Mouse (Mus musculus) adipocyte (in vitro differentiated cells): ENCODE measurements around the gene Pdhb.

Source experiments
- DNase-seq: peaks from one replicate; pipeline ENCODE4 v3.0.0-alpha.2; 2016; ENCODE audit warnings: low spot score

Pdhb gene

DNA sequence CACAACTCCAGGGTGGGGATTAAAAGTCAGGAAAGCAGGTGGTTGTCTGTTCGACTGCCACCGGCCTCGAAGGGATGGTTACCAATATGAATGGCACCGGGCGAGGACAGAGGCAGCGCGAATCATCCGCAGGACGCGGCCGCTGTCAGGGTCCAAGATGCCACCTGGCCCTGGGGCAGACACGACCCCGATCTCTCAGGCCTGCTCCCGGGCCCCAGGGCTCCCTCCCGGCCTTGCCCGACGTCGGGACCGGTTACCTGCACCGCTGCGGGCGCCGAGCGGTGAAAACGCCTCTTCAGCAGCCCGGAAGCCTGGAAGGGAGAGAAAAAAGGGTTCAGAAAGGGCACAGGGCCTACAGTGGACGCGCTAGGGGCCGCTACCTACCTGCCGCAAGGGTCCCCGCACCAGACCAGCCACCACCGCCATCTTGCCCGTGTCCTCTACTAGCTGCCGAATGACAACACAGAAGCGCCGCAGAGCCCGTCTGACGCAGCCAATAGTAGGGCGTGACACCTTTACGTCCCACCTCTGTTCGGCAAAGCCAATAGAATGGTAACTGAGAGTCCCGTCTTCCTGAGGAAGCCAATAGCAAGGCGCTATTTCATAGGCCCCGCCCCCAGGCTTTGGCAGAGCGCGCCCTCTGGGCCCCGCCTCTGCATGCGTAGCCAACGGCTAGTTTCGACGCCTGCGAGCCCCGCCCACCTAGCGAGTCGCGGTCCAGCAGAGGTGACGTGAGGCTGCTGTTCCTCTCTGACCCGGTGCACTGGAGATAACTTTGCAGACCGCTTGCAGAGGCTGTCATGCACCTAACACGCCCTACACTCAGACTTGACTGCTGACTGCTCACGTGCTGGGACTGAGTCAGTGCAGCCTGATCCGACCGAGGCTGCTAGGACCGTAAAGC lies at the start of gene Pdhb:
TSS of gene Pdhb (minus strand) at position 519 of the 904 bp plus-strand sequence.
- DNase-seq = peak; percentile 97

- no peak for DNase-seq
Measured at GRCm38 (mm10) chr14:8222561-8222960, 49.7 kb upstream of the Pdhb start.

- DNase-seq = no peak
Measured at GRCm38 (mm10) chr14:8220912-8221311, 48.1 kb upstream of the Pdhb start.

GRCm38 (mm10) chr14:8220306-8220705 lies 47.5 kb upstream of the Pdhb start:
- DNase-seq = no peak

DNA sequence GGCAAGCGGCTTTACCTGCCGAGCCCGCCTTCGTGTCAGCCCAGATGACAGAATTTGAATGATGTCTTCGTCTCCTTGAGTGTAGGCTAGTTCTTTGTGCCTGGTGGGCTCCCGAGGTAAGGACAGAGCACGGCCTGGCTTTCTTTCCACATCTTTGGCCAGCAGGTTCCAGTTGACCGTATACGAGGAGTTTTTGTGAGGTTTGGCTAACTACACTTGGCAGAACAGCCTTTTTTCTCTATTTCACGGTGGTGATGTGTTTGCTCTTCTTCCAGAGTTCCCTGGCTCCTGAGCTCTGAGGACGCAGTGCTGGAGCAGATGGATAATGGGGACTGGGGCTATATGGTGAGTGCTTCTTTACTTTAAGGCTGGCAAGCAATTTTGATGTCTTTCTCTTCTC lies 47.1 kb upstream of the Pdhb start:
- DNase-seq = no peak

- no peak for DNase-seq
Measured at GRCm38 (mm10) chr14:8218730-8219380, 46.0 kb upstream of the Pdhb start.

GRCm38 (mm10) chr14:8218238-8218637 lies 45.4 kb upstream of the Pdhb start:
- DNase-seq = no peak

DNA sequence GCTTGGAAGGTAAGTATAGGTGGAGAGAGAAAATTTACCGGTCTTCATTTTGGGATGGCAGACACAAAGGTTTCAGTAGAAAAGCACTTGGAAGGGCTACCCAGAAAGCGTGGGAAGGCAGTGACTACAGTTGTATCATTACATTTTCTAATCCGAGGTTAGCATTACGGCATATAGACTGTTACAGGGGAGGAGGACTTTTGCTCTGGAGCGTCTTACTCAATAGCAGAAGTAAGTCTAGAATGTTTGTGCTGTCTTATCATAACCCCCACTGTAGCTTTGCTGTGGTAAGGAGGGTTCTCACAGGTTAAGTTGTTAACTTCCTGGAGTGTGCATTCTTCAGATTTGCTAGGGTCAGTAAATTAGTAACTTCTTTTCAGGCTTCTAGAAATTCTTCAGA lies 43.3 kb upstream of the Pdhb start:
- DNase-seq = no peak

- no peak for DNase-seq
Measured at GRCm38 (mm10) chr14:8215208-8215778, 42.5 kb upstream of the Pdhb start.

GRCm38 (mm10) chr14:8214299-8215207 lies 41.7 kb upstream of the Pdhb start:
- peak; percentile 30 for DNase-seq

GRCm38 (mm10) chr14:8213803-8214224 lies 41.0 kb upstream of the Pdhb start, which contains the start of gene Kctd6:
Gene Kctd6 (plus strand): TSS chr14:8214140.
- peak; percentile 89 for DNase-seq

DNA sequence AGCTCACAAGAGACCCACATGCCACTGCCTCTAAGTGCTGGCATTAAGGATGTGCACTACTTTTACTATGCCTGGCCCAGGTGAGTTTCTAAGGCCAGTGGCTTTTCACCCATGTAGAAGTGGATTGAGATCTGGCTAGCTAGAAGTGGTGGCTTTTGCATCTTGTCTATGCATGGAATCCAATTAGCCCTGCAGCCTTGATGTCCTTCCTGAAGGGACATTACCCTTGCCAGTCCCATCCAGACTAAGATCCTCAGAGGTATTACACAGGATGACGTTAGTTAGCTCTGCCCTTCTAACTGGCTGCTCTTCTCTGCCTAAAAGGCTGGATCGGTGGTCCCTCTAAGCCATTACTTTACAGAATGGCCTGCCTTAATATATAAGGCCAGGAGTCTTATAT lies 40.2 kb upstream of the Pdhb start:
- no peak for DNase-seq

GRCm38 (mm10) chr14:8209896-8210295 lies 37.1 kb upstream of the Pdhb start:
- DNase-seq = no peak

GRCm38 (mm10) chr14:8208876-8209275 lies 36.1 kb upstream of the Pdhb start:
- DNase-seq = no peak

- DNase-seq = no peak
Measured at GRCm38 (mm10) chr14:8207543-8207942, 34.7 kb upstream of the Pdhb start.

- DNase-seq = no peak
Measured at GRCm38 (mm10) chr14:8207105-8207504, 34.3 kb upstream of the Pdhb start.

GRCm38 (mm10) chr14:8206179-8206910 lies 33.5 kb upstream of the Pdhb start:
- DNase-seq = no peak

DNA sequence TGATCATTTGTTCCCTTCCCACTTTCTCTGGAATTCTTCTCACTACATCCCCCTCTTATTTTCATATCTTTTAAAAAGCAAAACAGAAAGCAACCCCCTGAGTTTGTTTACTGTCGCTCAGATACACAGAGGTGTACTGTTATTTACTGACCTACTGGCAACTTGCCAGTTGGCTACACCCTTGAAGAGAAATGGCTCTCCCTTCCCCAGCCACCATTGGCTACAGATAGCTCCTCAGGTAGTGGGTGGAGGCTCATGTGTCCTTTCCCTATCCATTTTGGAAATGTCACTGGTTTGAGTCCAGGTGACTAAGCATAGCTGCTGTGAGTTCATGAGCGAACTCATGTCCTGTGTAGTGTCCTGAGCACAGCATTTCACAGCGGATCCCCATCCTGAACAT lies 28.9 kb upstream of the Pdhb start:
- no peak for DNase-seq

GRCm38 (mm10) chr14:8200769-8201168 lies 27.9 kb upstream of the Pdhb start:
- no peak for DNase-seq

- no peak for DNase-seq
Measured at GRCm38 (mm10) chr14:8192727-8193126, 19.9 kb upstream of the Pdhb start.

GRCm38 (mm10) chr14:8191331-8191965 lies 18.6 kb upstream of the Pdhb start:
- no peak for DNase-seq
